Mouse (Mus musculus): Measurements from ENCODE around the gene Cyb5b.

Gene Cyb5b

GRCm38 (mm10) chr8:107221924-107222851 lies 71.7 kb downstream of the Cyb5b start:
- DNase-seq (ENCODE audit: extremely low read depth, low read depth), result peak; percentile 60

GRCm38 (mm10) chr8:107226183-107226582 lies 75.7 kb downstream of the Cyb5b start:
- DNase-seq (ENCODE audit: extremely low read depth, low read depth), result no peak

DNA sequence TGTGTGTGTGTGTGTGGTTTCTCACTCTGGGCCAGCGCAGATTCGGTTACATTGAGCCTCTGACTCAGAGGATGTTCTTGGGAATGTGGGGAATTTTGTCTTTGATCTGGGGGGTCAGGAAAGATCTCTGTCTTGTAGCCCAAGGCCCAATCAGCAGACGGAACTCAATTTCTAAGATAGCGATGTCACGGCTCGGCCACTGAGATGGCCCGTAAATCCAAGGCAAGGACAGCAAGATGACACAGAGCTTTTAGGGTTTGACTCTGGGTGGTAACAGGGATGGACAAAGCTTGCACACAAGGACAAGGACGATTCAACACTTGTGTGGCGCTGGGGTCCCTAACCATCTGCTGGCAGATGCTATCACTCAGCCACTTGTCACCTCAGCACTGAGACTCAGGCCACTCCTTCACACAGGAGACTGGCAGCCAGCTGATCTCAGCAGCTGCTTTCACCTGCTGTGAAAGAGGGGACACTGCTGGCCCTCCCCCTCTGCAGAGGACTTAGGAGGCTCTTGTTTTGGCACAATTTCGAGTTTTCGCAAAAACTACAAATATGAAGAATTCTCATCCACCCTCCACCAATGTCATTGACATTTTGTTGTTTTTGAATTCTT lies 76.7 kb downstream of the Cyb5b start:
- no peak for DNase-seq (ENCODE audit: extremely low read depth, low read depth)

DNA sequence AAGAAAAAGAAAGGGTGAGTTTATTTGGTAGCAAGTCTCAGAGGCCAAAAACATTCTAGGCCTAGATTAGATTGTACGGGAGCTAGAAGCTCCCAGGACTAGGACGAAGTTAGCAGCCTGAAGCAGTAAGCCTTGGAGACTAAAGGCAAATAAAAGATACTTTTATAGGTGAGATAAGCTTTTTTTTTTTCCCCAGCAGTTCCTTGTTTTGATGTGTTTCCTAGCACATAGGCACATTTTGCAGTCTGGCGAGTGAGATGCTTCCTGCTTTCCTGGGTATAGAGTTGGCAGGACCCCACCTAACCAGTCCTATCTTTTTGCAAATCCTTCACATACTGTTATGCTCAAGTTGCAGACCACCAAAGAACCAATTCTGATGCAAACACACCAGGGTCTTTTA lies 82.8 kb downstream of the Cyb5b start:
- no peak for DNase-seq (ENCODE audit: extremely low read depth, low read depth)

DNA sequence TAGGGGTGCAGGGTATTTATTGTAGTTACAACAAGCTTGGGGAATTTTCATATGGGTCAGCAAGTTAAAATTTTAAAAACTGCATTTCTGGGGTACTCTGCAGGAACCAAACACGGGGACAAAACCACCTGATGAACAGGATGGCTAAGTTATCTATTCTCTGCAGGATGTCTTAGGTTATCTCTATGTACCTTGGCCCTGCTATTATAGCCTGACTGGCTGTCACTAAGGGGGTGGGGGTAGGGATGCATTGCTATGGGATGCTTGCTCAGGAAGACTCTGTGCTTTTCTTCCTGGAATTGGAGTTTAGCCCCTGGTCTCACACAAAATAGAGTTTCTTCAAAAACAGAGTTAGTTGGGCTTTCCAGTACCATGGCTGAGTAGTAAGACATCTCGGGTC lies 83.3 kb downstream of the Cyb5b start:
- no peak for DNase-seq (ENCODE audit: extremely low read depth, low read depth)

Measured in MEL-GATA-1-ER (cell line).